Mouse (Mus musculus): ENCODE data around the gene Ptges3. TPM values are rescaled to one million over a fixed set of nuclear protein-coding genes. Genes with fewer than 3 reads are reported as not detected.

Ptges3 gene
- 75.1 and 109 TPM in 2 replicates for polyA plus RNA-seq (2012; ENCODE audit: low replicate concordance)

DNA sequence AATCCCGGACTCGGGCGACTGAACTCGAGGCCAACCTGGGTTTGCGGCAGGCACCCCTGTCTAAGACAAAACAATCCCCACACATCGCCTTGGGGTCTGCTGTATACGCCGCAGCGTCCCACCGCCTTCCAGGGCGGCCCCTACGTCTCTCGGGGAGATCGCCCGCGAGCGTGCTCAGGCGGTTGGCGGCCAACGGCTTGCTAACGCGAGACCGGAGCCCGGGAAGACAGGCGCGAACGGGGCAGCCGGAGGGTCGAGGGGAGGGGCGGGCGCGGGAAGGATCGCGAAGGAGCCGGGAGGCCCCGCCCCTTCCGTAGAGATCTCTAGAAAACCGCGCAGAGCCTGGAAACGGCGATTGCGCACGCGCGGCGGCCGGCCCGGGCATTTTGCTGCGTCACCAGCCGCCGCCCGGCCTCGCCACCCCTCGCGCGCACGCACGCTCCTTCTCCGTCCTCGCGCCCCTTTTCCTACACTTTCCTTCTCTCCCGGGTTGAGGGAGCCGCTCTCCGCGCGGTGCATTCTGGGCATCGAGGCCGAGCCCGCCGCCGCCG lies at the start of gene Ptges3:
TSS of gene Ptges3 (plus strand) at position 354 of the 551 bp plus-strand sequence.

DNA sequence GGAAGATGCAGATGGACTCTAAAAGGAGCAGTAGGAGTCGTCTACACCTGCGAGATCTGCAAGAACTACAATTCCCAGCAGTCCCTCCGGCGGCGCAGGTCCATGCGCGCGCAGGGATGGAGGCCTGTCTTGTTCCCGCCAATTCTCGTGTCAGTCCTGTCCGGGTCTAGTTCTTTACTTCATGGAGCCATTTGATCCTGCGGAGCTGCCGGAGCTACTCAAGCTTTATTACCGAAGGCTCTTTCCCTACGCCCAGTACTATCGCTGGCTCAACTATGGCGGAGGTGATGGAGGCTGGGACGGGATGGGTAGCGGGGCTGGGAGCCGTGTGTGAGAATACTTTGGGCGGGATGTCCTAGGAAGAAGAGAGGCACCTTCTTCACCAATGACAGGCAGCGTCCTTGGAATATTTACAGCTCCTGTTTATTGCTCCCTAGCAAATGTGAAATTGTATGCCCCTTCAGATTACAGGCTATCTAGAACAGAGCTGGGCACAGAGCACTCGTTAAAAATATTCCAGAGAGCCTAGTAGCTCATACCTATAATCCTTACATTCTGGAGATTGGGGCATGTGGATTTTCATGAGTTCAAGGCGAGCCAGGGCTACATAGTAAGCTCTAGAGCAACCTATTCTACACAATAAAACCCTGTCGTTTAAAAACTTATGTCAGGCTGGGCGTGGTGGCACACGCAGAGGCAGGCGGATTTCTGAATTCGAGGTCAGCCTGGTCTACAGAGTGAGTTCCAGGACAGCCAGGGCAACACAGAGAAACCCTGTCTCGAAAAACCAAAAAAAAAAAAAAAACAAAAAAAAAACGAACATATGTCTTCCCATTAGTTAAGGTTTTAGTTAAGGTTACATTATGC lies 43.5 kb upstream of the Ptges3 start, which contains the start of gene Prim1:
TSS of gene Prim1 (plus strand) at position 101 of the 867 bp plus-strand sequence.

DNA sequence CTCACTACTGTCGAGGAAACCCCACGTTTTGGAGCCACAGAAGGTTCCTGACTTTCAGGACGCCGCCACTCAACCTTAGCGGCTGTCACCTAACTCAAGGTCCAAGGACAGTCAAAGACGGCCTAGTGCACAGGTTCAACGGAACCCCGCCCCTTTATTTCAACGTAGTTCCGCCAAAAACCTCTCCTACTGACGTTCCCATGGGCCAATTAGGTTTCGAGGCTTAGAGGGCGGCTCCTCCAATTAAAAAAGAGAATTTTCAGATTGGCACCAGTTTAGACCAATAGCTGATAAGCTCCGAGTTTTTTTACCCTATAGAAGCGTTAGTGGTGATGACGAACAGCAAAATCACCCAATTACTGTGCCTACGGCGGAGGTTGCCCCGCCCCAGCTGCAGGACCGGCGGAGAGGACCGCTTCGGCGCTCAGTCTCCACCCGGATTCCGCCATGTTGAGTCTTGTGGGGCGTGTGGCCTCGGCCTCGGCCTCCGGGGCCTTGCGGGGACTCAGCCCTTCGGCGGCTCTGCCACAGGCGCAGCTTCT lies 24.2 kb downstream of the Ptges3 start, which contains the start of gene Atp5b:
TSS of gene Atp5b (plus strand) at position 394 of the 542 bp plus-strand sequence.

DNA sequence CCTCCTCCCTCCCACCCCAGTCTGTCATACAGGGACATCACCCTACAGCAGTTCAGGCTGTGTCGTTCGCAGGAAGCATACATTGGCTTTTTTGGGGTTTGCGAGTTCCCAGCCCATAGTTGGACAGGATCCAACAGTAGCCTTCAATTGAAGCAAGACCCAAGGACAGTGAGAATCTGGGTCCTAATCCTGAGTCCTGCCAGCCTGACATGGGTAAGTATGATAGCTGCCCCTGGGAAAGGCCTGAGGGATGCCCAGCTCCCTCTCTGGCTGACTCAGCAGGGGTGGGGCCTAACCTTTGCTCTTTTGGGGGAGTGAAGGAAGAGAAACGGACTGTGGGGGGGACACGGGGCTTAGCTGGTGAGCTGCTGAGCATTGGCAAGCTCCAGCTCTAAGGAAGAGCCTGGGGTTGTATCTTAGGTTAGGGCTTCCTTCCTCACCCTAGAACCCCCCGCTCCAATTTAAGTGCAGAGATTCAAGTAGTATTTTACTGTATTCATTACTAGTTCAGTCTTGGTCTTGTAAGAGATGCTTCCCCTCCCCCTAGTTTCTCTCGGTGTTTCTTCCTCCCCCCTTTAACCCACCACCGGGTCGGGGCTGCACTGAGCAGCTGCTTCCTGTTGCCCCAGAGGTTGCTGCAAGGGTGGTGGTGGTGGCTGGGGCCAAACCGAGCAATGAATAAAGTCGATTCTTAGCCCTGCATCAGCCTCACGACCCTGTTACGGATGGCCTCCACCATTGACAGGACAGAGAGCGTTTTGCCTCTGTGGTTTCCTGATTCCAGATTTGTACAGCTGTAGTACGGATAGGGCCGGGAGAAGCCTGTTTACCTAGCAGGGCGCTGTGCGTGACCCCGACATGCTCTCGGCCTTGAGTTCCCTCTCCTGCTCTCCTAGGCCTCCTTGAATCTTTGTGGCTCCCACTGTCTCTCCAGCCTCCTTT lies 33.1 kb downstream of the Ptges3 start, which contains the start of gene Baz2a:
TSS of gene Baz2a (plus strand) at position 14 of the 942 bp plus-strand sequence.

Other genes starting within 250 kb of the Ptges3 start
- not detected in 2 replicates for gene Rdh19, start 209.0 kb upstream of the Ptges3 start, polyA plus RNA-seq (2012; ENCODE audit: low replicate concordance)
- not detected in 2 replicates for gene Rdh16f2, start 192.5 kb upstream of the Ptges3 start, polyA plus RNA-seq (2012; ENCODE audit: low replicate concordance)
- not detected in 2 replicates for gene Rdh7, start 170.1 kb upstream of the Ptges3 start, polyA plus RNA-seq (2012; ENCODE audit: low replicate concordance)
- not detected in 2 replicates for gene Sdr9c7, start 160.4 kb upstream of the Ptges3 start, polyA plus RNA-seq (2012; ENCODE audit: low replicate concordance)
- not detected in 2 replicates for gene Hsd17b6, start 51.3 kb upstream of the Ptges3 start, polyA plus RNA-seq (2012; ENCODE audit: low replicate concordance)
- 0.76 and 2.1 TPM in 2 replicates for gene Prim1, start 43.8 kb upstream of the Ptges3 start, polyA plus RNA-seq (2012; ENCODE audit: low replicate concordance)
- 23.9 and 119 TPM in 2 replicates for gene Naca, start 23.4 kb upstream of the Ptges3 start, polyA plus RNA-seq (2012; ENCODE audit: low replicate concordance)
- gene Atp5b, start 24.3 kb downstream of the Ptges3 start, polyA plus RNA-seq (2012; ENCODE audit: low replicate concordance) = 514 and 876 TPM in 2 replicates
- 32.1 and 58.1 TPM in 2 replicates for gene Baz2a, start 32.6 kb downstream of the Ptges3 start, polyA plus RNA-seq (2012; ENCODE audit: low replicate concordance)
- gene Rbms2, start 121.3 kb downstream of the Ptges3 start, polyA plus RNA-seq (2012; ENCODE audit: low replicate concordance) = 12.2 and 13.2 TPM in 2 replicates
- gene Gls2, start 135.5 kb downstream of the Ptges3 start, polyA plus RNA-seq (2012; ENCODE audit: low replicate concordance) = 0.91 TPM in 1 of 2 replicates, not detected in the other
- gene Spryd4, start 152.9 kb downstream of the Ptges3 start, polyA plus RNA-seq (2012; ENCODE audit: low replicate concordance) = 0.61 and 2.6 TPM in 2 replicates
- 0.17 TPM in 1 of 2 replicates, not detected in the other for gene Mip, start 166.9 kb downstream of the Ptges3 start, polyA plus RNA-seq (2012; ENCODE audit: low replicate concordance)
- gene Timeless, start 173.1 kb downstream of the Ptges3 start, polyA plus RNA-seq (2012; ENCODE audit: low replicate concordance) = 8.5 and 11.9 TPM in 2 replicates
- 0.08 TPM in 1 of 2 replicates, not detected in the other for gene Apon, start 195.1 kb downstream of the Ptges3 start, polyA plus RNA-seq (2012; ENCODE audit: low replicate concordance)
- gene Apof, start 209.7 kb downstream of the Ptges3 start, polyA plus RNA-seq (2012; ENCODE audit: low replicate concordance) = 0.21 TPM in 1 of 2 replicates, not detected in the other
- 38.6 and 62.2 TPM in 2 replicates for gene Stat2, start 211.6 kb downstream of the Ptges3 start, polyA plus RNA-seq (2012; ENCODE audit: low replicate concordance)
- 0.23 TPM in 1 of 2 replicates, not detected in the other for gene Il23a, start 239.8 kb downstream of the Ptges3 start, polyA plus RNA-seq (2012; ENCODE audit: low replicate concordance)
- 4.9 and 7.2 TPM in 2 replicates for gene Pan2, start 244.4 kb downstream of the Ptges3 start, polyA plus RNA-seq (2012; ENCODE audit: low replicate concordance)